Mouse (Mus musculus): ENCODE results near the gene Pdgfc.

Gene Pdgfc

GRCm38 (mm10) chr3:81160457-81161165 lies 124.4 kb downstream of the Pdgfc start:
- no peak for DNase-seq

- no peak for DNase-seq
Measured at GRCm38 (mm10) chr3:81162129-81162528, 125.9 kb downstream of the Pdgfc start.

GRCm38 (mm10) chr3:81164091-81164490 lies 127.9 kb downstream of the Pdgfc start:
- no peak for DNase-seq

GRCm38 (mm10) chr3:81170073-81170809 lies 134.0 kb downstream of the Pdgfc start:
- DNase-seq = no peak

- DNase-seq = no peak
Measured at GRCm38 (mm10) chr3:81174832-81175231, 138.6 kb downstream of the Pdgfc start.

- no peak for DNase-seq
Measured at GRCm38 (mm10) chr3:81181319-81182013, 145.2 kb downstream of the Pdgfc start.

GRCm38 (mm10) chr3:81196937-81197336 lies 160.7 kb downstream of the Pdgfc start:
- DNase-seq = no peak

GRCm38 (mm10) chr3:81197644-81198043 lies 161.4 kb downstream of the Pdgfc start:
- no peak for DNase-seq

- no peak for DNase-seq
Measured at GRCm38 (mm10) chr3:81200647-81201046, 164.4 kb downstream of the Pdgfc start.

GRCm38 (mm10) chr3:81205201-81205600 lies 169.0 kb downstream of the Pdgfc start:
- DNase-seq = no peak

- DNase-seq = no peak
Measured at GRCm38 (mm10) chr3:81208246-81208645, 172.0 kb downstream of the Pdgfc start.

GRCm38 (mm10) chr3:81211147-81211546 lies 174.9 kb downstream of the Pdgfc start:
- DNase-seq = no peak

- DNase-seq = no peak
Measured at GRCm38 (mm10) chr3:81211666-81212065, 175.4 kb downstream of the Pdgfc start.

GRCm38 (mm10) chr3:81215547-81216118 lies 179.4 kb downstream of the Pdgfc start:
- no peak for DNase-seq

GRCm38 (mm10) chr3:81221682-81222081 lies 185.5 kb downstream of the Pdgfc start:
- no peak for DNase-seq

- no peak for DNase-seq
Measured at GRCm38 (mm10) chr3:81228344-81228743, 192.1 kb downstream of the Pdgfc start.

- DNase-seq = no peak
Measured at GRCm38 (mm10) chr3:81242697-81243590, 206.7 kb downstream of the Pdgfc start.

- DNase-seq = no peak
Measured at GRCm38 (mm10) chr3:81243591-81243990, 207.4 kb downstream of the Pdgfc start.

- DNase-seq = no peak
Measured at GRCm38 (mm10) chr3:81262801-81263200, 226.6 kb downstream of the Pdgfc start.

Data from cerebellum, adult 8-10 months (tissue).